Mouse (Mus musculus): ENCODE results near the gene Krr1.

- TF ChIP-seq POLR2A (IDR thresholded peaks at IDR 0.05; ENCODE audit: extremely low read depth, insufficient read depth, low read length) (no peak), CTCF (IDR thresholded peaks at IDR 0.05; ENCODE audit: extremely low read depth, insufficient read depth, low read length) (no peak)
These were observed 35.3 kb upstream of the Krr1 start for GRCm38 (mm10) chr10:111937146-111937534.

All from cortical plate, adult 2 months (tissue).